Mouse (Mus musculus) embryonic fibroblast, embryonic 13.5 days (primary cell): Measurements from ENCODE around the gene Gins2.

Experiments used
- CTCF ChIP-seq: IDR thresholded peaks from 2 replicates; pipeline ENCODE4 v1.5.1; 2011; ENCODE audit warnings: mild to moderate bottlenecking, control low read depth, low read length, moderate library complexity, borderline replicate concordance; ENCODE audit not compliant: insufficient read depth
- POLR2A ChIP-seq: IDR thresholded peaks from 2 replicates; pipeline ENCODE4 v1.6.1; 2011; ENCODE audit warnings: low read depth, mild to moderate bottlenecking, control low read depth, low read length, moderate library complexity

DNA sequence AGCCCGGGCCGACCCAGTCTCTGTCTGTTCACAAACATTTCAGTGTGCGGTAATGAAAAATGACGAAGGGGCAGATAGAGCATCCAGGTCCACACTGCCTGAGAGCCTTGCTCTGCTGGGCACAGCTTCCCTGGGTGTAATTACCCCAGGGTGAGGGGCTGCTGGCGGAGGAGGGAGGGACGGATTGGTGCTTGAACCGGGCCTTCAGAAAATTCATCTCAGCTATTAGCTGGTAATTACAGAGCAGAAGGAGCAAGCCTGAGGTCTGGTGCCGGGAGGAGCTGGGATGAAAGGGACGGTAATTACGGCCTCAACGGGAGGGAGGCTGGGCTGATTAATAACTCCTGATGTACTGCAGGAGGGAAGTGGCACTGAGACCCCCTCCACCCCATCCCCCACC is 39.2 kb downstream of the Gins2 start:
- TF ChIP-seq CTCF = no peak
- no peak for TF ChIP-seq POLR2A
